Mouse (Mus musculus) neural tube, embryonic 11.5 days (tissue): ENCODE measurements around the gene Slc7a7. TPM values are rescaled to one million over a fixed set of nuclear protein-coding genes. Genes with fewer than 3 reads are reported as not detected.

Experiments used
- ATAC-seq: fragments of 200-750 bp; cut with Nextera tagmentation; 2 replicates; pipeline ENCODE4 v1.8.0; 2017; ENCODE audit warnings: moderate number of reproducible peaks, mild to moderate bottlenecking, moderate TSS enrichment, moderate library complexity; ENCODE audit not compliant: insufficient read depth, low FRiP score, low TSS enrichment
- DNase-seq: peaks from one replicate; pipeline ENCODE4 v3.0.0-alpha.2; 2015; ENCODE audit warnings: low spot score
- H3K27ac ChIP-seq: fragments of 300-500 bp; sonication (generic); 2 replicates; pipeline ENCODE4 v1.5.1; 2014; ENCODE audit warnings: low read depth, mild to moderate bottlenecking, low read length
- H3K27me3 ChIP-seq: fragments of 300-500 bp; sonication (generic); 2 replicates; pipeline ENCODE4 v1.6.1; 2014; ENCODE audit warnings: mild to moderate bottlenecking, low read length, mixed read lengths; ENCODE audit not compliant: control insufficient read depth, insufficient read depth
- H3K36me3 ChIP-seq: fragments of 300-500 bp; sonication (generic); 2 replicates; pipeline ENCODE4 v1.6.1; 2014; ENCODE audit warnings: mild to moderate bottlenecking, low read length, moderate library complexity, mixed read lengths; ENCODE audit not compliant: control insufficient read depth, insufficient read depth
- H3K4me1 ChIP-seq: fragments of 300-500 bp; sonication (generic); 2 replicates; pipeline ENCODE4 v1.6.1; 2014; ENCODE audit warnings: low read length, mixed read lengths; ENCODE audit not compliant: control insufficient read depth, insufficient read depth
- H3K4me2 ChIP-seq: fragments of 300-500 bp; sonication (generic); 2 replicates; pipeline ENCODE4 v1.6.1; 2014; ENCODE audit warnings: low read depth, mild to moderate bottlenecking, moderate library complexity
- H3K4me3 ChIP-seq: fragments of 300-500 bp; sonication (generic); 2 replicates; pipeline ENCODE4 v1.5.1; 2014; ENCODE audit warnings: low read depth, low read length
- H3K9ac ChIP-seq: fragments of 300-500 bp; sonication (generic); 2 replicates; pipeline ENCODE4 v1.6.1; 2014; ENCODE audit warnings: mild to moderate bottlenecking, low read length
- H3K9me3 ChIP-seq: fragments of 300-500 bp; sonication (generic); 2 replicates; pipeline ENCODE4 v1.6.1; 2016; ENCODE audit warnings: low read length; ENCODE audit not compliant: control insufficient read depth
- WGBS: fragments of 180-500 bp; shearing (Covaris S2); extraction: QIAGEN DNeasy Blood & Tissue Kit; methylation state at CpG from one replicate; pipeline ENCODE4 v1.1.7; 2014; 5-methylcytosine and 5-hydroxymethylcytosine counted together
- polyA plus RNA-seq: library from polyadenylated mRNA; unstranded; fragments of >200 nt; fragmentation: Nextera tagmentation; extraction: Ambion mirVana; gene quantifications from 2 replicates; pipeline ENCODE4 v1.2.1, GENCODE M21; 2014

The Slc7a7 gene
- polyA plus RNA-seq, 1 experiment from 2014 or later, result 4.8 TPM

- ATAC-seq, result no peak
- peaks cover 17% of the 10 kb centered on the region for H3K4me1 ChIP-seq
These were observed 10.8 kb upstream of the Slc7a7 start for GRCm38 (mm10) chr14:54428421-54428820.

GRCm38 (mm10) chr14:54427696-54428095, 10.1 kb upstream of the Slc7a7 start:
- H3K9ac ChIP-seq, result no peak overlapping the region
- H3K36me3 ChIP-seq, result no peaks in the 10 kb centered on the region
- no peaks in the 10 kb centered on the region for H3K27me3 ChIP-seq
- H3K4me2 ChIP-seq, result peak overlapping the region; percentile 48
- H3K27ac ChIP-seq, result no peak overlapping the region
- peak overlapping the region; percentile 89 for H3K4me3 ChIP-seq
- 95% methylated on average over 7 of the region's 7 CpGs for WGBS
- no peaks in the 10 kb centered on the region for H3K9me3 ChIP-seq
- DNase-seq (no peak), ATAC-seq (no peak)
- peaks cover 15% of the 10 kb centered on the region for H3K4me1 ChIP-seq

More at GRCm38 (mm10) chr14:54428421-54428820, 10.8 kb upstream of the Slc7a7 start:
- Histone ChIP-seq H3K36me3 (no peaks in the 10 kb centered on the region), H3K4me2 (no peak overlapping the region), H3K9me3 (no peaks in the 10 kb centered on the region), H3K27ac (no peak overlapping the region), H3K27me3 (no peaks in the 10 kb centered on the region), H3K4me3 (no peak overlapping the region), H3K9ac (no peak overlapping the region)
- WGBS, result 94% methylated on average over 5 of the region's 5 CpGs
- no peak for DNase-seq

GRCm38 (mm10) chr14:54426689-54427398, 9.3 kb upstream of the Slc7a7 start, which contains the start of gene Mrpl52:
Gene Mrpl52, plus strand, starts transcription at chr14:54426909.
- WGBS, result 1% methylated on average over 48 of the region's 48 CpGs
- Histone ChIP-seq H3K9ac (peak within 1 kb of the TSS; percentile 87), H3K27ac (peak within 1 kb of the TSS; percentile 67), H3K4me1 (peaks cover 15% of the 10 kb centered on the region), H3K9me3 (no peaks in the 10 kb centered on the region), H3K27me3 (no peaks in the 10 kb centered on the region), H3K4me2 (peak within 1 kb of the TSS; percentile 48), H3K4me3 (peak within 1 kb of the TSS; percentile 89), H3K36me3 (no peaks in the 10 kb centered on the region)
- DNase-seq (peak; percentile 94), ATAC-seq (peak; percentile 80)

- Histone ChIP-seq H3K9ac (peak overlapping the region; percentile 87), H3K27me3 (no peaks in the 10 kb centered on the region), H3K36me3 (no peaks in the 10 kb centered on the region), H3K4me3 (peak overlapping the region; percentile 89), H3K4me2 (peak overlapping the region; percentile 48), H3K9me3 (no peaks in the 10 kb centered on the region), H3K27ac (peak overlapping the region; percentile 67), H3K4me1 (peaks cover 15% of the 10 kb centered on the region)
- DNase-seq, result no peak
- WGBS, result 34% methylated on average over 14 of the region's 14 CpGs
- ATAC-seq, result no peak; the same call in 1 of the 2 replicates
These were observed 8.6 kb upstream of the Slc7a7 start for GRCm38 (mm10) chr14:54426003-54426688.

- 92% methylated on average over 1 of the region's 1 CpGs for WGBS
- no peak overlapping the region for H3K4me3 ChIP-seq
- peak overlapping the region; percentile 48 for H3K4me2 ChIP-seq
These were observed 8.0 kb upstream of the Slc7a7 start for GRCm38 (mm10) chr14:54425540-54425939.

GRCm38 (mm10) chr14:54424634-54425033, 7.1 kb upstream of the Slc7a7 start:
- Histone ChIP-seq H3K36me3 (no peaks in the 10 kb centered on the region), H3K4me1 (peaks cover 7% of the 10 kb centered on the region; the same call in 1 of the 2 replicates), H3K27ac (no peak overlapping the region), H3K9ac (no peak overlapping the region), H3K4me3 (no peak overlapping the region), H3K4me2 (no peak overlapping the region), H3K9me3 (no peaks in the 10 kb centered on the region), H3K27me3 (no peaks in the 10 kb centered on the region)
- ATAC-seq (no peak), DNase-seq (no peak)
- WGBS, result 96% methylated on average over 1 of the region's 1 CpGs

More at GRCm38 (mm10) chr14:54425540-54425939, 8.0 kb upstream of the Slc7a7 start:
- Histone ChIP-seq H3K36me3 (no peaks in the 10 kb centered on the region), H3K4me1 (peaks cover 13% of the 10 kb centered on the region), H3K27me3 (no peaks in the 10 kb centered on the region), H3K27ac (no peak overlapping the region), H3K9me3 (no peaks in the 10 kb centered on the region), H3K9ac (no peak overlapping the region)
- ATAC-seq (no peak), DNase-seq (no peak)

GRCm38 (mm10) chr14:54423406-54423805, 5.8 kb upstream of the Slc7a7 start:
- Histone ChIP-seq H3K27ac (no peak overlapping the region), H3K27me3 (no peaks in the 10 kb centered on the region), H3K4me3 (no peak overlapping the region), H3K4me2 (no peak overlapping the region), H3K36me3 (no peaks in the 10 kb centered on the region), H3K9ac (no peak overlapping the region), H3K9me3 (no peaks in the 10 kb centered on the region), H3K4me1 (peaks cover 7% of the 10 kb centered on the region; the same call in 1 of the 2 replicates)
- 57% methylated on average over 5 of the region's 5 CpGs for WGBS
- ATAC-seq, result no peak
- no peak for DNase-seq

- DNase-seq (no peak), ATAC-seq (no peak)
- H3K27ac ChIP-seq, result no peak overlapping the region
- WGBS, result 79% methylated on average over 2 of the region's 2 CpGs
- H3K9me3 ChIP-seq, result no peaks in the 10 kb centered on the region
- no peak overlapping the region for H3K9ac ChIP-seq
- no peaks in the 10 kb centered on the region for H3K36me3 ChIP-seq
- no peak overlapping the region for H3K4me3 ChIP-seq
- peaks cover 2% of the 10 kb centered on the region for H3K4me1 ChIP-seq
- no peak overlapping the region for H3K4me2 ChIP-seq
- H3K27me3 ChIP-seq, result 0 out of 2 replicates have a peak, but pooled peaks cover 6% of the 10 kb centered on the region
These were observed 3.4 kb upstream of the Slc7a7 start for GRCm38 (mm10) chr14:54421014-54421413.
